Mouse (Mus musculus) testis, adult 2 months (tissue): Measurements from ENCODE around the gene Adamts16.

Source experiments
- CTCF ChIP-seq: fragments of 200-500 bp; IDR thresholded peaks from 2 replicates; pipeline ENCODE4 v1.5.1; 2012; ENCODE audit warnings: low read depth, mild to moderate bottlenecking, inconsistent platforms, low read length, moderate library complexity; ENCODE audit not compliant: control insufficient read depth, insufficient read depth, insufficient replicate concordance
- POLR2A ChIP-seq: fragments of 200-500 bp; IDR thresholded peaks from 2 replicates; pipeline ENCODE4 v1.6.1; 2012; ENCODE audit warnings: low read depth, mild to moderate bottlenecking, inconsistent platforms, low read length, moderate library complexity; ENCODE audit not compliant: control insufficient read depth

DNA sequence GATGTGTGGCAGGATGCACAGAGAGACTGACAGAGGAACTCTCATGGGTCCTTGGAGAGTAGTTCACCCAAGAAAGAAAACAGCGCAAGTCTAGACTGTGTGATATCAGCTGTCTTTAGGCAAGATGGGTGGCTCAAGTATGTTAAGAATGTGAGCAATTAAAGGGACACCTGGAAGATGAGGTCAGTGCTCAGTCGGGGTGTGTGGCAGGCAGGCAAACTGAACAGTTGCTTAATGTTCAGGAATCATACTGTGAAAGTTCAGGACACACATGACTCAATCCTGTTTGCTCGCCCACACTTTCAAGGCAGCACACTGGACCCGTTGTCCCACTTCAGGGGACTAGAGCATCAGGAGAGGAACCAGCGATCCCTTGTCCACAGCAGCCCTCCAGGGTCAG is 110.3 kb downstream of the Adamts16 start:
- TF ChIP-seq CTCF (no peak), POLR2A (no peak)
